Mouse (Mus musculus): ENCODE results near the gene Prelp. TPM values are rescaled to one million over a fixed set of nuclear protein-coding genes. Genes with fewer than 3 reads are reported as not detected.
"Not testable (repeated sequence)": the region's sequence is repeated elsewhere in the genome, so short reads cannot be mapped to it uniquely, and the experiment has no call there.

The Prelp gene
- polyA plus RNA-seq (2015; fragmentation: Nextera tagmentation; extraction: Ambion mirVana), result 1.7 and 2.6 TPM in 2 replicates

GRCm38 (mm10) chr1:133921304-133921751 is at the start of gene Prelp:
Gene Prelp, minus strand, starts transcription at chr1:133921414.
- Histone ChIP-seq H3K9me3 (replicated peaks) (no peaks in the 10 kb centered on the region), H3K4me3 (replicated peaks) (no peak within 1 kb of the TSS), H3K36me3 (no peaks in the 10 kb centered on the region), H3K9ac (peak within 1 kb of the TSS; percentile 37; the same call in 1 of the 2 replicates), H3K4me2 (no peak within 1 kb of the TSS), H3K27me3 (peaks cover 9% of the 10 kb centered on the region; the same call in 1 of the 2 replicates), H3K27ac (peak within 1 kb of the TSS; percentile 55; the same call in 1 of the 2 replicates), H3K4me1 (replicated peaks) (peaks cover 12% of the 10 kb centered on the region)
- WGBS (ENCODE audit: insufficient replicate concordance), result 35% methylated on average over 8 of the region's 8 CpGs
- ATAC-seq (ENCODE audit: low read depth) (no peak), DNase-seq (no peak)

- Histone ChIP-seq H3K4me2 (no peak overlapping the region), H3K4me1 (replicated peaks) (peaks cover 33% of the 10 kb centered on the region), H3K4me3 (replicated peaks) (no peak overlapping the region), H3K9ac (no peak overlapping the region), H3K27ac (no peak overlapping the region), H3K36me3 (no peaks in the 10 kb centered on the region), H3K9me3 (replicated peaks) (no peaks in the 10 kb centered on the region), H3K27me3 (peaks cover 18% of the 10 kb centered on the region; the same call in 1 of the 2 replicates)
- DNase-seq (no peak), ATAC-seq (ENCODE audit: low read depth) (no peak)
- WGBS (ENCODE audit: insufficient replicate concordance), result 69% methylated on average over 8 of the region's 8 CpGs
These were observed 48.2 kb upstream of the Prelp start for GRCm38 (mm10) chr1:133969427-133969826.

- H3K4me2 ChIP-seq, result no peak overlapping the region
- no peak overlapping the region for H3K4me3 ChIP-seq (replicated peaks)
- peaks cover 36% of the 10 kb centered on the region for H3K4me1 ChIP-seq (replicated peaks)
- DNase-seq (no peak), ATAC-seq (ENCODE audit: low read depth) (no peak)
- no peak overlapping the region for H3K9ac ChIP-seq
- no peaks in the 10 kb centered on the region for H3K9me3 ChIP-seq (replicated peaks)
- WGBS (ENCODE audit: insufficient replicate concordance), result 52% methylated on average over 4 of the region's 4 CpGs
- no peak overlapping the region for H3K27ac ChIP-seq
- peaks cover 14% of the 10 kb centered on the region; the same call in 1 of the 2 replicates for H3K27me3 ChIP-seq
- H3K36me3 ChIP-seq, result no peaks in the 10 kb centered on the region
These were observed 47.6 kb upstream of the Prelp start for GRCm38 (mm10) chr1:133968788-133969325.

GRCm38 (mm10) chr1:133967481-133968017 is 46.3 kb upstream of the Prelp start:
- H3K27me3 ChIP-seq, result peaks cover 14% of the 10 kb centered on the region; the same call in 1 of the 2 replicates
- ATAC-seq (ENCODE audit: low read depth) (no peak), DNase-seq (no peak)
- WGBS (ENCODE audit: insufficient replicate concordance), result 37% methylated on average over 7 of the region's 7 CpGs
- no peak overlapping the region for H3K9ac ChIP-seq
- no peaks in the 10 kb centered on the region for H3K9me3 ChIP-seq (replicated peaks)
- H3K36me3 ChIP-seq, result no peaks in the 10 kb centered on the region
- no peak overlapping the region for H3K4me3 ChIP-seq (replicated peaks)
- H3K4me1 ChIP-seq (replicated peaks), result peaks cover 50% of the 10 kb centered on the region
- H3K4me2 ChIP-seq, result no peak overlapping the region
- H3K27ac ChIP-seq, result no peak overlapping the region

GRCm38 (mm10) chr1:133966044-133966443 is 44.8 kb upstream of the Prelp start:
- 0 out of 2 replicates have a peak, but pooled peaks have one; percentile 49 for ATAC-seq (ENCODE audit: low read depth)
- H3K27ac ChIP-seq, result no peak overlapping the region
- H3K4me1 ChIP-seq (replicated peaks), result peaks cover 62% of the 10 kb centered on the region

GRCm38 (mm10) chr1:133965298-133965697 is 44.1 kb upstream of the Prelp start:
- H3K9me3 ChIP-seq (replicated peaks), result no peaks in the 10 kb centered on the region
- H3K4me1 ChIP-seq (replicated peaks), result peaks cover 65% of the 10 kb centered on the region
- H3K36me3 ChIP-seq, result no peaks in the 10 kb centered on the region
- H3K4me2 ChIP-seq, result no peak overlapping the region
- peaks cover 6% of the 10 kb centered on the region; the same call in 1 of the 2 replicates for H3K27me3 ChIP-seq
- no peak for ATAC-seq (ENCODE audit: low read depth)
- H3K4me3 ChIP-seq (replicated peaks), result no peak overlapping the region
- no peak for DNase-seq
- 57% methylated on average over 5 of the region's 5 CpGs for whole genome bisulfite sequencing (ENCODE audit: insufficient replicate concordance)
- no peak overlapping the region for H3K27ac ChIP-seq
- H3K9ac ChIP-seq, result 0 out of 2 replicates have a peak overlapping the region, but pooled peaks have one; percentile 8

More at GRCm38 (mm10) chr1:133966044-133966443, 44.8 kb upstream of the Prelp start:
- no peak for DNase-seq
- no peak overlapping the region for H3K4me3 ChIP-seq (replicated peaks)
- H3K9ac ChIP-seq, result no peak overlapping the region
- no peaks in the 10 kb centered on the region for H3K9me3 ChIP-seq (replicated peaks)
- no peaks in the 10 kb centered on the region for H3K36me3 ChIP-seq
- H3K4me2 ChIP-seq, result no peak overlapping the region
- peaks cover 11% of the 10 kb centered on the region; the same call in 1 of the 2 replicates for H3K27me3 ChIP-seq
- WGBS (ENCODE audit: insufficient replicate concordance), result 40% methylated on average over 2 of the region's 2 CpGs

GRCm38 (mm10) chr1:133964742-133965141 is 43.5 kb upstream of the Prelp start:
- H3K4me3 ChIP-seq (replicated peaks), result no peak overlapping the region
- DNase-seq (no peak), ATAC-seq (ENCODE audit: low read depth) (no peak)
- H3K36me3 ChIP-seq, result no peaks in the 10 kb centered on the region
- H3K4me2 ChIP-seq, result no peak overlapping the region
- H3K27ac ChIP-seq, result no peak overlapping the region
- 0 out of 2 replicates have a peak overlapping the region, but pooled peaks have one; percentile 8 for H3K9ac ChIP-seq
- peaks cover 65% of the 10 kb centered on the region for H3K4me1 ChIP-seq (replicated peaks)
- no peaks in the 10 kb centered on the region for H3K9me3 ChIP-seq (replicated peaks)
- 38% methylated on average over 5 of the region's 5 CpGs for WGBS (ENCODE audit: insufficient replicate concordance)
- peaks cover 4% of the 10 kb centered on the region; the same call in 1 of the 2 replicates for H3K27me3 ChIP-seq

- not testable (repeated sequence) for H3K36me3 ChIP-seq; H3K27ac ChIP-seq; H3K27me3 ChIP-seq; DNase-seq; ATAC-seq (ENCODE audit: low read depth); H3K9ac ChIP-seq; H3K4me2 ChIP-seq; H3K4me3 ChIP-seq (replicated peaks); H3K9me3 ChIP-seq (replicated peaks)
- WGBS (ENCODE audit: insufficient replicate concordance), result 70% methylated on average over 1 of the region's 1 CpGs
- H3K4me1 ChIP-seq (replicated peaks), result peaks cover 65% of the 10 kb centered on the region
These were observed 42.4 kb upstream of the Prelp start for GRCm38 (mm10) chr1:133963578-133963977.

GRCm38 (mm10) chr1:133963128-133963527 is 41.9 kb upstream of the Prelp start:
- not testable (repeated sequence) for ATAC-seq (ENCODE audit: low read depth); H3K9ac ChIP-seq; H3K27me3 ChIP-seq; H3K9me3 ChIP-seq (replicated peaks); H3K4me3 ChIP-seq (replicated peaks); H3K27ac ChIP-seq; H3K4me2 ChIP-seq; DNase-seq; H3K36me3 ChIP-seq
- 37% methylated on average over 3 of the region's 3 CpGs for WGBS (ENCODE audit: insufficient replicate concordance)
- peaks cover 64% of the 10 kb centered on the region for H3K4me1 ChIP-seq (replicated peaks)

GRCm38 (mm10) chr1:133961281-133962134 is 40.3 kb upstream of the Prelp start:
- H3K27ac ChIP-seq, result 0 out of 2 replicates have a peak overlapping the region, but pooled peaks have one; percentile 29
- peaks cover 51% of the 10 kb centered on the region for H3K4me1 ChIP-seq (replicated peaks)
- no peaks in the 10 kb centered on the region for H3K27me3 ChIP-seq
- H3K9ac ChIP-seq, result 0 out of 2 replicates have a peak overlapping the region, but pooled peaks have one; percentile 22
- 44% methylated on average over 18 of the region's 18 CpGs for WGBS (ENCODE audit: insufficient replicate concordance)
- H3K9me3 ChIP-seq (replicated peaks), result no peaks in the 10 kb centered on the region
- no peaks in the 10 kb centered on the region for H3K36me3 ChIP-seq
- DNase-seq (no peak), ATAC-seq (ENCODE audit: low read depth) (peak; percentile 49)
- no peak overlapping the region for H3K4me3 ChIP-seq (replicated peaks)
- no peak overlapping the region for H3K4me2 ChIP-seq

GRCm38 (mm10) chr1:133959521-133959920 is 38.3 kb upstream of the Prelp start:
- Histone ChIP-seq H3K9ac (no peak overlapping the region), H3K27me3 (no peaks in the 10 kb centered on the region), H3K36me3 (no peaks in the 10 kb centered on the region), H3K4me1 (replicated peaks) (peaks cover 46% of the 10 kb centered on the region), H3K9me3 (replicated peaks) (no peaks in the 10 kb centered on the region), H3K4me3 (replicated peaks) (no peak overlapping the region), H3K27ac (no peak overlapping the region), H3K4me2 (no peak overlapping the region)
- WGBS (ENCODE audit: insufficient replicate concordance), result 70% methylated on average over 5 of the region's 5 CpGs
- DNase-seq (no peak), ATAC-seq (ENCODE audit: low read depth) (no peak)

Measured in liver, embryonic 13.5 days (tissue).